27 mouse cellular contexts compared by ENCODE assay signal in the genomic region with DNA sequence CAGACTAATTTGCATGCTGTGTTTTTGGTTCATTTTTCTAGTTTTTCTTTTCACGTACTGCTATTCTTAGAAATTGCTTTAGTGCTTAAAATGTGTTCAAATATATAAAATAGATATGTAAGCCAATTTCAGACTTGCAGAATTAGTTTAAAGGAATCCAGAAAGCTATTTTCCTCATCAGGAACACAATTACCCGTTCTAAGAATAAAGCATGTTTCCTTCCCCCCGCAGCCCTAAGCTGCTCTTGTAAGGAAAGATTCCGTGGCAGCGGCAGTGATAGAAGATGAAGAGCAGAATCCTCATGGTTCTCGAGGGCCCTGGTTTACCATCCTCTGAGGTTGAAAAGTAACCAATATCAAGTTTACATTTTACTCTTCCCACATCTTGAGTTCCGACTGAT.
DNase-seq lines count a peak whose midpoint lies in the region; ATAC-seq and TF ChIP-seq lines count a peak whose summit lies in the region.
"Had no signal": no experiment of that assay in that cellular context is flagged by ENCODE, and none has a peak within 500 bp of the region (broad histone marks: within the 10 kb centered on the region; RNA-seq: fewer than 3 reads in every experiment).

No protein-coding gene starts in this region.

- H3K27me3 ChIP-seq in heart, embryonic 15.5 days: no peaks in the 10 kb centered on the region
- H3K27me3 ChIP-seq: hindbrain, embryonic 15.5 days; intestine, embryonic 15.5 days; limb, embryonic 13.5 days; liver, embryonic 12.5 days; midbrain, embryonic 12.5 days had no signal

- no peaks in the 10 kb centered on the region for H3K9me3 ChIP-seq in heart, embryonic 15.5 days (replicated peaks)
- H3K9me3 ChIP-seq: forebrain, embryonic 12.5 days; hindbrain, embryonic 15.5 days; intestine, embryonic 15.5 days; limb, embryonic 13.5 days; liver, embryonic 12.5 days; midbrain, embryonic 12.5 days had no signal

- peaks cover 6% of the 10 kb centered on the region for H3K36me3 ChIP-seq in heart, embryonic 15.5 days
- H3K36me3 ChIP-seq: forebrain, embryonic 12.5 days; hindbrain, embryonic 15.5 days; intestine, embryonic 15.5 days; limb, embryonic 13.5 days; liver, embryonic 12.5 days; midbrain, embryonic 12.5 days had no signal

- DNase-seq in frontal cortex, postnatal 25 days (ENCODE audit: low spot score in 2 of 2): no peak
- no peak for DNase-seq in heart, adult 11 months
- no peak for DNase-seq in left cerebral cortex, adult 2 months (ENCODE audit: extremely low spot score in 1 of 2, low spot score in 2 of 2)
- DNase-seq in left cerebral cortex, postnatal 4 days: no peak
- DNase-seq in brain, adult 2 months (ENCODE audit: low read depth, low spot score): peak; percentile 60
- DNase-seq in cerebellum, adult 9-11 months: no peak
- DNase-seq: adrenal gland, postnatal 36 days; cerebellum, adult 11 months; cerebellum, postnatal 10 days; gastrocnemius, postnatal 10 days; kidney, adult 8-10 months; kidney, postnatal 10 days; layer of hippocampus, postnatal 36 days; lung, adult 18-20 months; lung, postnatal 10 days; thymus, adult 2 months; thymus, postnatal 4 days had no signal

- peaks cover 51% of the 10 kb centered on the region for H3K4me1 ChIP-seq in heart, embryonic 15.5 days (replicated peaks)

- WGBS in heart, embryonic 15.5 days: 38% methylated on average over 7 of the region's 7 CpGs

- no peak overlapping the region for H3K4me2 ChIP-seq in heart, embryonic 15.5 days
- H3K4me2 ChIP-seq: forebrain, embryonic 12.5 days; hindbrain, embryonic 15.5 days; intestine, embryonic 15.5 days; limb, embryonic 13.5 days; liver, embryonic 12.5 days; midbrain, embryonic 12.5 days had no signal

- H3K27ac ChIP-seq in heart, embryonic 15.5 days: peak overlapping the region; percentile 58
- peak overlapping the region; percentile 36; the same call in 1 of the 2 replicates for H3K27ac ChIP-seq in left cerebral cortex, adult 2 months
- H3K27ac ChIP-seq: forebrain, embryonic 12.5 days; hindbrain, embryonic 15.5 days; intestine, embryonic 15.5 days; liver, embryonic 12.5 days; midbrain, embryonic 12.5 days had no signal

- TF ChIP-seq CTCF in left cerebral cortex, adult 2 months (IDR thresholded peaks at IDR 0.05): no peak

- no peak overlapping the region for H3K4me3 ChIP-seq in heart, embryonic 15.5 days
- no peak overlapping the region; the same call in 1 of the 2 replicates for H3K4me3 ChIP-seq in left cerebral cortex, adult 2 months
- H3K4me3 ChIP-seq: forebrain, embryonic 12.5 days; hindbrain, embryonic 15.5 days; intestine, embryonic 15.5 days; limb, embryonic 13.5 days; liver, embryonic 12.5 days; midbrain, embryonic 12.5 days; myocyte had no signal

- ATAC-seq in frontal cortex, adult (ENCODE audit: low TSS enrichment): peak; percentile 78
- ATAC-seq in heart, embryonic 15.5 days (replicated peaks; ENCODE audit: insufficient number of reproducible peaks, insufficient read depth, low FRiP score, low read depth): no peak
- ATAC-seq: CD4-positive, CD25-positive, alpha-beta regulatory T cell, adult 4 months; intestine, embryonic 15.5 days; liver, embryonic 12.5 days had no signal

- intact Hi-C loops in left cerebral cortex, adult 2 months (cut with DNase I): no loop called here
- intact Hi-C loops in left cerebral cortex, postnatal 4 days (cut with DNase I): no loop called here

- no peak overlapping the region for H3K9ac ChIP-seq in heart, embryonic 15.5 days
- H3K9ac ChIP-seq: forebrain, embryonic 12.5 days; hindbrain, embryonic 15.5 days; intestine, embryonic 15.5 days; limb, embryonic 13.5 days; liver, embryonic 12.5 days; midbrain, embryonic 12.5 days had no signal
